Mouse (Mus musculus): ENCODE results near the gene Olfr491. TPM values are rescaled to one million over a fixed set of nuclear protein-coding genes. Genes with fewer than 3 reads are reported as not detected.

The Olfr491 gene
- total RNA-seq (2021), result not detected

DNA sequence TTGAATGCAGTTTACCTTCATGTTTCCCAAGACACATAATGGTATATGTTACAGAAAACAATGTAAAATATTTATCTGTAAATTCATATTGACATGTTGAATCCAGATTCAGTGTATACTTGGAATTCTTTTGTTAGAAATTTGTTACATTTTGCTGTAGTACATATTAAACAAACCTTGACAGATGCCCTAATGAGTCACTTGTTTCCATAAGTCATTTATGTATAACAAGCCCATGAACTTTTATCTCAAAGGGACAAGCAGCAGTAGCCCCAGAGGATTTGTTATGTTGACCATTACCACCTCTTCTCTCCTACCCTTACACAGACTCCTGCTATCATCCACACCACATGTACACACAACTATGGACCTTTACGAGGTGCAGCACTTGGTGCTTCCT, at the start of gene Olfr491:
TSS of gene Olfr491 (plus strand) at position 301 of the 400 bp plus-strand sequence.
- DNase-seq, result no peak

DNA sequence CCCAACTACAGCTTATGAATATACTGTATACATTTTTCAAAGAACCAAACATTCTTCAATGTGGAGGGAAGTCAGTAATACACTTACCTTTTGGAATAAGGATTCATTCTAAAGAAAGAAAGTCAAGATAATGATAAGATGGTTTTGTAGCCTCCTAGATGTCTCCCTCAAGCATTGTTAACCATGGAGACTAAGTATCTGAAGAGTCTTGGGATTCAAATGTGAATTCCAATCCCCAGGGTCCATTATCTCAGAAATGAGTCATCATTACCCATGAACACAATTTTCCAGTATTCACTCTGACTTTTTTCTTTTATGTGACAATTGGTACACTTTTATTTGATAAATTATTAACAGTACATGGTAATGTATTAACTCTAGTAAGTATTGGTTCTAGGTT, 24.4 kb upstream of the Olfr491 start, which contains the start of gene Olfr490:
TSS of gene Olfr490 (minus strand) at position 101 of the 400 bp plus-strand sequence.
- DNase-seq, result no peak

DNA sequence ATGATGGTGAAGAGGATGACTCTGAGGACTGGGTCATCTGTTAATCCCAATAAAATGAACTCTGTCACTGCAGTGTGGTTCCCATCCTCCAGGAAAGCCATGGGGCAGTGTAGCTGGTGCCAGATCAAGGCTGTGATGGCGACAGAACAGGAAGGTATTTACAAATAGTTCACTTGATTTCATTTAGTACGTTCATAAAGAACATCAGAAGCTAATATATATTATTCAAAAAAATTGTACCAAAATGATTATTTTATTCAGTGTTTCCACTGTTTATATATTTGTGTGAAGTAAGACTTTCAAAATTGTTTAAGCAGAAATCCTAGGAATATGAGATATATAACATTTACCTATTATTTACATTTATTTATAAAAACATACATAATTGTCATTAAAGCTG, 10.3 kb downstream of the Olfr491 start, which contains the start of gene Olfr492:
TSS of gene Olfr492 (minus strand) at position 101 of the 400 bp plus-strand sequence.
- no peak for DNase-seq

DNA sequence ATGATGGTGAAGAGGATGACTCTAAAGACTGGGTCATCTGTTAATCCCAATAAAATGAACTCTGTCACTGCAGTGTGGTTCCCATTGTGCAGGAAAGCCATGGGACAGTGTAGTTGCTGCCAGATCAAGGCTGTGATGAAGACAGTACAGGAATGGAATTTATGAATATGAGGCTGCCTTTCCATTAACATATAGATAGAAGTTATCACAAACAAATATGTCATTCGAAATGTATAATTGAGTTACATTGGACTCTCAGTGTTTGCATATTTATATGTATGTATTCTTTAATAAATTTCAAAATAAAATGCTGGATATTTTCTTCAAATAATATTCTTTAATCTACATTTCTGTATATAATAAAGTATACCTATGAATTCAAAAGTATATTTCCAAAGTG, 33.6 kb downstream of the Olfr491 start, which contains the start of gene Olfr493:
TSS of gene Olfr493 (minus strand) at position 101 of the 400 bp plus-strand sequence.
- no peak for DNase-seq

DNA sequence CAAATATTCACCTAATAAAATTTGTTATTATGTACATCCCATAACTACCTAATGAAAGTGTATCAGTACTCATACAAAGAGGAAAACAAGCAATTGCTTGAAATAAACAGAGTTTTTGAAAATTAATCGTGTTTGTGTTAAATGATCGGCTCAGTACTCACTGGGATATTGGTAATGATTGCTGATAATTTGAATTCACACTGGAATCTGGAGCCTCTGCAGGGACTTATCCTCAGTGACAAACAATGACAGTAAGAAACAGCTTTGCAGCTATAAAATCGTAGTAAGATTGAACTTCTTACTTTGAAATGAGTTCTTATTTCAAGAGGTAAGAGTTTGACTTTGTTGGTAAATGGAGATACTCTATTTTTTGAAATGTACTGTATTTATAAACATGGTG, 51.8 kb downstream of the Olfr491 start, which contains the start of gene Olfr494:
TSS of gene Olfr494 (plus strand) at position 301 of the 400 bp plus-strand sequence.
- DNase-seq, result no peak

Other genes starting within 250 kb of the Olfr491 start
- not detected for gene Olfr480, start 246.1 kb upstream of the Olfr491 start, total RNA-seq (2021)
- not detected for gene Olfr481, start 233.6 kb upstream of the Olfr491 start, total RNA-seq (2021)
- gene Olfr482, start 215.9 kb upstream of the Olfr491 start, total RNA-seq (2021), result under 1 TPM; 0.67 to 0.83 TPM
- not detected for gene Olfr483, start 212.6 kb upstream of the Olfr491 start, total RNA-seq (2021)
- gene Olfr484, start 186.0 kb upstream of the Olfr491 start, total RNA-seq (2021), result not detected
- gene Olfr485, start 153.6 kb upstream of the Olfr491 start, total RNA-seq (2021), result not detected
- not detected for gene Olfr486, start 140.7 kb upstream of the Olfr491 start, total RNA-seq (2021)
- not detected for gene Olfr487, start 98.8 kb upstream of the Olfr491 start, total RNA-seq (2021)
- gene Olfr488, start 55.1 kb upstream of the Olfr491 start, total RNA-seq (2021), result not detected
- not detected for gene Olfr490, start 24.5 kb upstream of the Olfr491 start, total RNA-seq (2021)
- not detected for gene Olfr492, start 10.2 kb downstream of the Olfr491 start, total RNA-seq (2021)
- not detected for gene Olfr493, start 33.5 kb downstream of the Olfr491 start, total RNA-seq (2021)
- gene Olfr494, start 51.9 kb downstream of the Olfr491 start, total RNA-seq (2021), result not detected
- not detected for gene Olfr495, start 79.7 kb downstream of the Olfr491 start, total RNA-seq (2021)
- gene Olfr497, start 107.0 kb downstream of the Olfr491 start, total RNA-seq (2021), result not detected
- gene Olfr498, start 151.9 kb downstream of the Olfr491 start, total RNA-seq (2021), result not detected
- not detected for gene Olfr502, start 211.6 kb downstream of the Olfr491 start, total RNA-seq (2021)
- gene Olfr503, start 231.1 kb downstream of the Olfr491 start, total RNA-seq (2021), result not detected

Data from heart, postnatal 4 days (tissue).